Mouse (Mus musculus): ENCODE results near the gene Tmem167b. TPM values are rescaled to one million over a fixed set of nuclear protein-coding genes. Genes with fewer than 3 reads are reported as not detected.

Gene Tmem167b
- polyA plus RNA-seq (2014; fragmentation: Nextera tagmentation; extraction: Ambion mirVana): 41.6 and 43.6 TPM in 2 replicates

DNA sequence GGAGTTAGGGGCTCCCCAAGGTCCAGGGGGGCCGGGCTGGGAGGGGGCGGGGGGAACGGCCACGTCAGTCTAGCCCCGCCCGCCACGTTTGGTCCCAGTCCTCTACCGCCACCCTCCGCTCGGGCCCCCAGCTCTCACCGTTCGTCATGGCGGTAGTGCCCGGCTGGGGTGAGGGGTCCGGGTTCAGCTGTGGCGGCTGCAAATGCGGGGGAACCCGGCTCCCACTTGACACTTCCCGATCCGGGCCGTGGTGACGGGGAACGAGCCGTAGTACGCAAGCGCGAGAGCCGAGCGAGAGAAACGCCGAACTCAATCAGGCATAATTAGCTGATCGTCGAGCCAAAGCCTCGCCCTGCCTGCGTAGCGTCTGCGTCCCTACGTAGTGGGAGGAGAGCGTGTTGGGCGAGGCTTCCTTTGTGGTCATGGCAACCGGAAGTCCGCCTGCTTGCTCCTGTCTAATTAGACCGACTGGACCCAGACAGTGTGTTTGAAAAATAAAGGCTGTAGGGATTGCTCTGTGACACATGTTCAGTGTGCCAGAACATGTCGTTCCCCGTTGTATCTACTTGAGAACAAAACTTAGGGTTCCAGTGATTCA, at the start of gene Tmem167b:
Gene Tmem167b (minus strand): TSS at position 334 of the 598 bp plus-strand sequence.
- Histone ChIP-seq H3K36me3 (ENCODE audit: insufficient read depth) (peaks cover 28% of the 10 kb centered on the region), H3K4me3 (ENCODE audit: low read depth, low read length) (peak within 1 kb of the TSS; percentile 82), H3K9me3 (ENCODE audit: low read depth, low read length) (no peaks in the 10 kb centered on the region), H3K27ac (ENCODE audit: low read depth) (peak within 1 kb of the TSS; percentile 94), H3K27me3 (ENCODE audit: insufficient read depth, low read length) (no peaks in the 10 kb centered on the region), H3K4me1 (ENCODE audit: insufficient read depth) (peaks cover 5% of the 10 kb centered on the region; the same call in 1 of the 2 replicates), H3K9ac (peak within 1 kb of the TSS; percentile 79), H3K4me2 (peak within 1 kb of the TSS; percentile 95)
- ATAC-seq (ENCODE audit: insufficient read depth): peak; percentile 98
- WGBS: under 1% methylated on average over 45 of the region's 45 CpGs
- peak; percentile 100 for DNase-seq
- no peak for TF ChIP-seq CTCF (IDR thresholded peaks at IDR 0.05; ENCODE audit: low read depth)

DNA sequence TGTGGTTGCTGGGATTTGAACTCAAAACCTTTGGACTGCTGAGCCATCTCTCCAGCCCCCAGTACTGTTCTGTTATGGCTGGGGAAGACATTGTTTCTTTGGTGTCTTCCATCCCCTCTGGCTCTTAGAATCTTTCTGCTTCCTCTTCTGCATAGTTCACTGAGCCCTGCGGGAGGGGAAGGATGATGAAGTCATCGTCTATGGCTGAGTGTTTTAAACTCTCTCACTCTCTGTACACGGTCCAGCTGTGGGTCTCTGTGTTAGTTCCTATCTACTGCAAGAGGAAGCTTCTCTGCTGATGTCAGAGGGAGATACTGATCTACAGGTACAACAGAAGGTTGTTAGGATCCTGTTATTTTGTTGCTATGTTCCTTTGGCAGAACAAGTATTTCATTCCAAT, 46.6 kb upstream of the Tmem167b start:
- no peak overlapping the region for H3K9ac ChIP-seq
- WGBS: 47% methylated on average over 3 of the region's 3 CpGs
- DNase-seq: no peak
- H3K27me3 ChIP-seq (ENCODE audit: insufficient read depth, low read length): no peaks in the 10 kb centered on the region
- H3K27ac ChIP-seq (ENCODE audit: low read depth): no peak overlapping the region
- no peaks in the 10 kb centered on the region for H3K4me1 ChIP-seq (ENCODE audit: insufficient read depth)
- TF ChIP-seq CTCF (IDR thresholded peaks at IDR 0.05; ENCODE audit: low read depth): no peak
- H3K9me3 ChIP-seq (ENCODE audit: low read depth, low read length): no peaks in the 10 kb centered on the region
- ATAC-seq (ENCODE audit: insufficient read depth): no peak
- H3K4me2 ChIP-seq: no peak overlapping the region
- no peak overlapping the region for H3K4me3 ChIP-seq (ENCODE audit: low read depth, low read length)
- H3K36me3 ChIP-seq (ENCODE audit: insufficient read depth): no peaks in the 10 kb centered on the region

DNA sequence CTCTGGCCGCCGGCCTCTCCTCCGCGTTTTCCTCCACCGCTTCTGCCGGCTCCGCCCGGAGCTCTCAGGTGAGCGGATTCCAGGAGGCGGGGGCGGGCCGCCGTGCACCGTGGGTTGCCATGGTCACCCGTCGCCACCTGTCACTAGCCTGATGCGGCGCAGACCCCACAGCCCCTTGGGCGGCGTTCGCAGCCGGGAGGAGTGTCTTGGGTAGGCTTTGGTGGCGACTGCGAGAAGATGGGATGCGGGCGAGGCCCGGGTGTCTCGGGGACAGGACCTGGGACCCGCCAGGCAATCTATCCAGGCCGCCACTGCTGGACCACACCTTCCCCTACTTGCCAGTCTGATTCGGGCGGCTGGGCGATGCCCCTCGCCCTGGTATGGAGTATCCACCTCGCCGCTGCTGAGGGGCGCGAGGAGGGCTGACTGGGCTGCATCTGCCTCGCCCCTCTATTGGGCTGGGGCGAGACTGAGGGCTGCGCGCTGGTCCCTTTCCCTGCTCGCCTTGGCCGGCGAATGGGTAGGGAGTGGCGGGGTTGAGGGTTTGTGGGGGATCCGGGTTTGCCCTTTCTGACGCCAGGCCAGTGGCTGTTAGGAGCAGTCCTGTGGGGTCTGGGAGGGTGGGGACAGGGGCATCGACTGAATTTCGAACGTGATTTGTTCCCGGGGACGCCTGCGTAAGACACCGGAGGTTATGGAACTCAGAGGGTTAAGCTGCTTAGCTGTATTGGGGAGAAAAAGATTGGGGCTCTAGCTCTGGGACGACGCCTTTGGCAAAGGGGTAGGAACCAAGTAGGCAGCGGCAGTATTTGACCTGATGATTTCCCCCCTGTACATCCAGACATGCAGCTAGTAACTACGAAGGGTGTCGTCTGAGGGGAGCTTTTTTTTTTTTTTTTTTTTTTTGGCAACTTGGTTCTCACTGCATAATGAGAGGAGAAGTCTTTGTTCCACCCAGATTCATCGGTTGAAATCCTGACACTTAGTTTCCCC, 29.6 kb upstream of the Tmem167b start:
- Histone ChIP-seq H3K4me1 (ENCODE audit: insufficient read depth) (no peaks in the 10 kb centered on the region), H3K9me3 (ENCODE audit: low read depth, low read length) (no peaks in the 10 kb centered on the region), H3K9ac (peak overlapping the region; percentile 72), H3K36me3 (ENCODE audit: insufficient read depth) (no peaks in the 10 kb centered on the region), H3K4me3 (ENCODE audit: low read depth, low read length) (peak overlapping the region; percentile 92), H3K27me3 (ENCODE audit: insufficient read depth, low read length) (no peaks in the 10 kb centered on the region), H3K27ac (ENCODE audit: low read depth) (peak overlapping the region; percentile 40; the same call in 1 of the 2 replicates), H3K4me2 (peak overlapping the region; percentile 97)
- under 1% methylated on average over 61 of the region's 61 CpGs for WGBS
- DNase-seq (no peak), ATAC-seq (ENCODE audit: insufficient read depth) (peak; percentile 82)
- no peak for TF ChIP-seq CTCF (IDR thresholded peaks at IDR 0.05; ENCODE audit: low read depth)

DNA sequence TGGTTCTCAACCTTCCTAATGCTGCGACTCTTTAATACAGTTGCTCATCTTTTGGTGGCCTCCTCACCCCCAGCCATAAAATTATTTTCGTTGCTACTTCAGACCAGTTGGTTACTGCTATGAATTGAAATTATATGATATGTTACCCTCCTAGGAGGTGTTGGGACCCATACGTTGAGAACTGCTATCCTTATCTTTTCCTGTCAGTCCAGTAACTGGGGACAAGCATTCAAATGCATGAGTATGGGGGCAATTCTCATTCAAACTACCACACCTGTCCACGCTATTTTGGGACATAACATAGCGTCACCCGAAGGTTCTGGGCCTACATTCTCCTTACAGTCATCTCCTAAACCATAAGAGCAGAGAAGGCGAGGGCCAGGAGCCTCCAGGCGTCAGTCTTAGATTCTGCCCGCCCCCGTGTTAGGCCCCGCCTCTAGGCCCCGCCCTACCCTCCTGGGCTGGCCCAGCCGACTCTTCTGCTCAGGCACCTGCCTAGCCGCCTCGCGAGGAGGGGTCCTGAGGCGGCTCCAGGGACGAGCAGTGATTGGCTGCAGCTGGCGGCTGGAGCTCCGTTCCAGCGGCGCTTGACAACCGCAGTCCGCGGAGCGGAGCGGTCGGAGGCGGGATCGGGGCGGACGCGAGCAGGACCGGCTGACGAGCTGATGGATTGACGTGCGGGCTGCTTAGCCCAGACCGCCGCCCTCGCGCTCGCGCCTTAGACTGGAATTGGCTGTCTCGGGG, 28.7 kb upstream of the Tmem167b start, which contains the start of gene Wdr47:
Gene Wdr47 (plus strand): TSS at position 494 of the 744 bp plus-strand sequence.
- Histone ChIP-seq H3K4me2 (peak within 1 kb of the TSS; percentile 97), H3K4me3 (ENCODE audit: low read depth, low read length) (peak within 1 kb of the TSS; percentile 92), H3K9me3 (ENCODE audit: low read depth, low read length) (no peaks in the 10 kb centered on the region), H3K27ac (ENCODE audit: low read depth) (peak within 1 kb of the TSS; percentile 40; the same call in 1 of the 2 replicates), H3K36me3 (ENCODE audit: insufficient read depth) (no peaks in the 10 kb centered on the region), H3K4me1 (ENCODE audit: insufficient read depth) (no peaks in the 10 kb centered on the region), H3K27me3 (ENCODE audit: insufficient read depth, low read length) (no peaks in the 10 kb centered on the region), H3K9ac (peak within 1 kb of the TSS; percentile 72)
- ATAC-seq (ENCODE audit: insufficient read depth) (peak; percentile 100), DNase-seq (peak; percentile 97)
- 4% methylated on average over 44 of the region's 44 CpGs for WGBS
- no peak for TF ChIP-seq CTCF (IDR thresholded peaks at IDR 0.05; ENCODE audit: low read depth)

DNA sequence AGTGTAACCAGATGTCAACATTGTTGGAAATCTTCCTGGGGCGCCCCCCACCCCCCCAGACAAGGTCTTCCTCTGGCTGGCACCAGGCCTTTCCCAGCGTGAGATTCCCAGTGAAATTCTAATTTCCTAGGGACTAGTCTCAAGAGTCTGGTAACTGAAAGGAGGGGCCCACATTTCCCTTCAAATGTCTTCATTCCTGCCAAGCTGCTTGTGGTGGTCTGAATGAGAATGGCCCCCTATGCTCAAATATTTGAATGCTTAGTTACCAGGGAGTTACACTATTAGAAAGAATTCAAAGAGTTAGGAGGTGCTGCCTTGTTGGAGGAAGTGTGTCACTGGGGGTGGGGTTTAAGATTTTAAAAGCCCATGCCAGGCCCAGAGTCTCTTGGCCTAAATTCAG, 26.2 kb upstream of the Tmem167b start:
- no peak overlapping the region for H3K27ac ChIP-seq (ENCODE audit: low read depth)
- no peak for TF ChIP-seq CTCF (IDR thresholded peaks at IDR 0.05; ENCODE audit: low read depth)
- H3K4me3 ChIP-seq (ENCODE audit: low read depth, low read length): no peak overlapping the region
- H3K4me1 ChIP-seq (ENCODE audit: insufficient read depth): no peaks in the 10 kb centered on the region
- 49% methylated on average over 2 of the region's 2 CpGs for WGBS
- no peaks in the 10 kb centered on the region for H3K36me3 ChIP-seq (ENCODE audit: insufficient read depth)
- no peaks in the 10 kb centered on the region for H3K9me3 ChIP-seq (ENCODE audit: low read depth, low read length)
- H3K27me3 ChIP-seq (ENCODE audit: insufficient read depth, low read length): no peaks in the 10 kb centered on the region
- H3K9ac ChIP-seq: no peak overlapping the region
- H3K4me2 ChIP-seq: no peak overlapping the region
- ATAC-seq (ENCODE audit: insufficient read depth): no peak
- DNase-seq: no peak

DNA sequence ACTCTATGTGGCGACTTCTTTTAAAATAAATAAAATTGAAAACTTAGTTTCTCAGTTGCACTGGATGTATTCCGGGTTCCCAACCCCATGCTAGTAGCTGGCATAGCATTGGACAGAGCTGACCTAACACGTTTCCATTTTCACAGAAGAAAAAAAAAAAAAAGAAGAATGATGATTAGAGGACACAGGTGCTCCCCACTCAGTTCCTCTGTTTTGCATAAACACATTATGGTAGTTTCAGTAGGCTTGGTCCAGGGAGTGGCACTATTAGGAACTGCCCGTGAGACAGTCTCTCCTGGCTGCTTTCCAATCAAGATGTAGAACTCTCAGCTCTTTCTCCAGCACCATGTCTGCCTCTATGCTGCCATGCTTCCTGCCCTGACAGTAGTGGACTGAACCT, 22.3 kb upstream of the Tmem167b start:
- H3K27ac ChIP-seq (ENCODE audit: low read depth): no peak overlapping the region
- 71% methylated on average over 4 of the region's 4 CpGs for WGBS
- no peaks in the 10 kb centered on the region for H3K27me3 ChIP-seq (ENCODE audit: insufficient read depth, low read length)
- ATAC-seq (ENCODE audit: insufficient read depth) (no peak), DNase-seq (no peak)
- H3K9me3 ChIP-seq (ENCODE audit: low read depth, low read length): no peaks in the 10 kb centered on the region
- no peak overlapping the region for H3K9ac ChIP-seq
- no peak for TF ChIP-seq CTCF (IDR thresholded peaks at IDR 0.05; ENCODE audit: low read depth)
- H3K4me1 ChIP-seq (ENCODE audit: insufficient read depth): no peaks in the 10 kb centered on the region
- H3K4me2 ChIP-seq: no peak overlapping the region
- no peaks in the 10 kb centered on the region for H3K36me3 ChIP-seq (ENCODE audit: insufficient read depth)
- H3K4me3 ChIP-seq (ENCODE audit: low read depth, low read length): no peak overlapping the region
